Mouse (Mus musculus): ENCODE data around the gene Trim11. TPM values are rescaled to one million over a fixed set of nuclear protein-coding genes. Genes with fewer than 3 reads are reported as not detected.

The Trim11 gene
- total RNA-seq, 1 experiment from 2014 or later: 32.0 TPM

GRCm38 (mm10) chr11:58995061-58995806, 17.3 kb downstream of the Trim11 start:
- no peak for ATAC-seq (replicated peaks; ENCODE audit: insufficient number of reproducible peaks, low FRiP score, low TSS enrichment, poor library complexity, severe bottlenecking)

- ATAC-seq (replicated peaks; ENCODE audit: insufficient number of reproducible peaks, low FRiP score, low TSS enrichment, poor library complexity, severe bottlenecking): no peak
Measured at GRCm38 (mm10) chr11:58995807-58996370, 18.0 kb downstream of the Trim11 start.

GRCm38 (mm10) chr11:58997541-58997940, 19.6 kb downstream of the Trim11 start:
- no peak for ATAC-seq (replicated peaks; ENCODE audit: insufficient number of reproducible peaks, low FRiP score, low TSS enrichment, poor library complexity, severe bottlenecking)

GRCm38 (mm10) chr11:58999158-58999557, 21.3 kb downstream of the Trim11 start:
- ATAC-seq (replicated peaks; ENCODE audit: insufficient number of reproducible peaks, low FRiP score, low TSS enrichment, poor library complexity, severe bottlenecking): no peak

DNA sequence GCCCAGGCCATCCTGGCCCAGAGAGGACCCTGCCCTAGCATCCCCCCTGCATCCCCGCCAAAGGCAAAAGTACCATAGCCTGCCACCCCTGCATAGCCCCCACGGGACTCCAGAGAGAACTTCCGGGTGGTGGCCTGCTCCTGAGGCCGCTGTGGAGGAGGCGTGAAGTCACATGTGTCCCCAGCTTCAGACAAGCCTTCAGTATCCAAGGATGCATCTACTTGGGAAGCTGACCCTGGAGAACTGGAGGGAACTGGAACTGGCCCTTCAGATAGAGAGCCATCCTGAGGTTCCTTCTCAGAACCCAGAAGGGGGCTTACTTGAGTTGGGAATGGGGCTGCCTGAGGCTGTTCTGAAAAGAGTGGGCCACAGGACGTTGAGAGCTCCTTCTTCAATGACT, 21.9 kb downstream of the Trim11 start:
- ATAC-seq (replicated peaks; ENCODE audit: insufficient number of reproducible peaks, low FRiP score, low TSS enrichment, poor library complexity, severe bottlenecking): no peak

- ATAC-seq (replicated peaks; ENCODE audit: insufficient number of reproducible peaks, low FRiP score, low TSS enrichment, poor library complexity, severe bottlenecking): no peak
Measured at GRCm38 (mm10) chr11:59000635-59001034, 22.7 kb downstream of the Trim11 start.

DNA sequence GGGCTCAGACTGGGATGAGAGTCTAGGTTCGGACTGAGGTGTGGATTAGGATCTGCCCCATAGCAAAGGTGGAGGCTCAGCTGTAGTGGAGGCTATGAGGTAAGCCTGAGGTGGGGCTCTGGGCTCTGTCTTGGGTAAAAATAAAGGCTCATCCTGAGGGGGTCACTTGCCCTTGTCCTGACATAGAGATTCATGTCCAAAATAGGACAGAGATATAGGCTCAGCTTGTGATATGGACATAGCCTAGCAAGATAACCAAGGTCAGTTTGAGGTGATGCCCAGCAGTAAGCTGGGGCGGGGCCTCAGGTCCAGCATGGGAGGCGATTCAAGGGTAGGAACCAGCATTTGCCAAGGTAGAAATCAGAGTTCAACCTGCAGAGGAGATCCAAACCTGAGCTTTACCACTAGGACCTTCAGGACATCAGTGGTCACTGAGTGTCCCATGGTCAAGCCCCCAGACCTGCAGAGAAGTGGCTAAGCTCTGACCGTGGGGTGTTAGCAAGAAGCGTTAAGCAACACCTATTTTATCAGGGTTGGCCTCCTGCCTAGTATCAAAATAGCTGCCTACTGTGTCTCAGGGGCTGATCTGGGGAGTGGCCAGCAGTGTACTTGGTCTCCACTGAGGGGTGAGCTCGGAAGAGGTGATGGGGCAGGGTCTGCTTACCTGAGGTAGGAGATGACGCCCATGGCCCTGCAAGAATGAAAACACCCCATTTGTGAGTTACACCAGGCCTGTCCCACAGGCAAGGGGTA, 24.6 kb downstream of the Trim11 start:
- ATAC-seq (replicated peaks; ENCODE audit: insufficient number of reproducible peaks, low FRiP score, low TSS enrichment, poor library complexity, severe bottlenecking): no peak

GRCm38 (mm10) chr11:59015052-59015451, 37.2 kb downstream of the Trim11 start:
- ATAC-seq (replicated peaks; ENCODE audit: insufficient number of reproducible peaks, low FRiP score, low TSS enrichment, poor library complexity, severe bottlenecking): no peak

- no peak for ATAC-seq (replicated peaks; ENCODE audit: insufficient number of reproducible peaks, low FRiP score, low TSS enrichment, poor library complexity, severe bottlenecking)
Measured at GRCm38 (mm10) chr11:59026411-59026810, 48.5 kb downstream of the Trim11 start.

DNA sequence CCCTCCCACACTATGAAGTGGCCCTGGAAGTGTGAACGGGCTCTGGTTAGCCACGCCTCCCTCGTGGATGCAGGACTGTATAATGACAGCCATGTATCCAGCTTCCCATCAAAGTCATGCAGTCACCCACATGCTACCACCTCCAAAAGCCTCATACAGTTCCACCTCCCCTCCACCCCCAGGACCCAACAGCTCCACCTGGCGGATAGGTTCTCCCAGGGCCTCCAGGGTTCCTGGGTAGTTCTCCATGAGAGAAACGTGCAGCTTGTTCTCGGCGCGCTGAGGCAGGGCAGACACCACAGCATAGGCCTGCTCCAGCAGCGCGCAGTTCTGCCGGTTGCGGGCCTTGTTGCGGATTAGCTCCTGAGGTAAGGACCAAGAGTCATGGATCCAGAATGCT, 51.1 kb downstream of the Trim11 start:
- no peak for ATAC-seq (replicated peaks; ENCODE audit: insufficient number of reproducible peaks, low FRiP score, low TSS enrichment, poor library complexity, severe bottlenecking)

Other genes with a start within 250 kb of the Trim11 start
- not detected in 3 replicates for gene Olfr317, start 238.9 kb upstream of the Trim11 start, total RNA-seq (2017)
- gene Olfr316, start 225.4 kb upstream of the Trim11 start, total RNA-seq (2017): not detected in 3 replicates
- gene Olfr315, start 204.9 kb upstream of the Trim11 start, total RNA-seq (2017): not detected in 3 replicates
- gene Olfr314, start 195.1 kb upstream of the Trim11 start, total RNA-seq (2017): not detected in 3 replicates
- gene Fam183b, start 176.1 kb upstream of the Trim11 start, total RNA-seq (2017): not detected in 3 replicates
- gene Olfr313, start 163.1 kb upstream of the Trim11 start, total RNA-seq (2017): not detected in 3 replicates
- gene Olfr312, start 148.9 kb upstream of the Trim11 start, total RNA-seq (2017): not detected in 3 replicates
- gene Olfr311, start 138.8 kb upstream of the Trim11 start, total RNA-seq (2017): not detected in 3 replicates
- 4.3 to 16.7 TPM (median 6.6 TPM) in 3 replicates for gene Gm12258, start 130.9 kb upstream of the Trim11 start, total RNA-seq (2017)
- gene 2810021J22Rik, start 110.9 kb upstream of the Trim11 start, total RNA-seq (2017): 3.4 to 10.0 TPM (median 3.9 TPM) in 3 replicates
- gene Zfp39, start 73.9 kb upstream of the Trim11 start, total RNA-seq (2017): 9.4 to 12.8 TPM (median 10.7 TPM) in 3 replicates
- gene Btnl10, start 60.2 kb upstream of the Trim11 start, total RNA-seq (2017): not detected in 3 replicates
- gene Rnf187, start 39.2 kb upstream of the Trim11 start, total RNA-seq (2017): 42.2 to 79.7 TPM (median 47.8 TPM) in 3 replicates
- 1.7 TPM in 2 of 3 replicates, not detected in the other for gene Hist3h2ba, start 29.2 kb upstream of the Trim11 start, total RNA-seq (2017)
- 35.6 to 52.4 TPM (median 42.1 TPM) in 3 replicates for gene Hist3h2a, start 23.4 kb upstream of the Trim11 start, total RNA-seq (2017)
- gene Trim17, start 23.4 kb upstream of the Trim11 start, total RNA-seq (2017): 0.29 TPM in 1 of 3 replicates, not detected in the others
- gene Obscn, start 158.3 kb downstream of the Trim11 start, total RNA-seq (2017): under 0.01 to 0.58 TPM in 2 of 3 replicates, not detected in the other
- 4.1 to 15.4 TPM (median 6.4 TPM) in 3 replicates for gene Iba57, start 185.6 kb downstream of the Trim11 start, total RNA-seq (2017)
- gene Gjc2, start 205.1 kb downstream of the Trim11 start, total RNA-seq (2017): not detected in 3 replicates
- 23.1 to 45.9 TPM (median 32.7 TPM) in 3 replicates for gene Guk1, start 214.1 kb downstream of the Trim11 start, total RNA-seq (2017)
- 21.2 to 48.1 TPM (median 23.8 TPM) in 3 replicates for gene Mrpl55, start 224.4 kb downstream of the Trim11 start, total RNA-seq (2017)
- gene 2310033P09Rik, start 230.2 kb downstream of the Trim11 start, total RNA-seq (2017): 8.9 to 16.8 TPM (median 16.4 TPM) in 3 replicates